Mouse (Mus musculus) frontal cortex, postnatal 10 days (tissue): ENCODE measurements at regions not wholly inside any gene's neighbourhood (a gene's known extent, or its start where the extent isn't known, plus 50 kb on each side); places are given as distances from the start of the nearest gene placed in this dataset.

Experiments
- DNase-seq, 2 experiments: peaks; one replicate each; pipeline ENCODE4 v3.0.0; 2022; ENCODE audit warnings: low spot score in 2 of 2, mixed read lengths in 1 of 2

DNA sequence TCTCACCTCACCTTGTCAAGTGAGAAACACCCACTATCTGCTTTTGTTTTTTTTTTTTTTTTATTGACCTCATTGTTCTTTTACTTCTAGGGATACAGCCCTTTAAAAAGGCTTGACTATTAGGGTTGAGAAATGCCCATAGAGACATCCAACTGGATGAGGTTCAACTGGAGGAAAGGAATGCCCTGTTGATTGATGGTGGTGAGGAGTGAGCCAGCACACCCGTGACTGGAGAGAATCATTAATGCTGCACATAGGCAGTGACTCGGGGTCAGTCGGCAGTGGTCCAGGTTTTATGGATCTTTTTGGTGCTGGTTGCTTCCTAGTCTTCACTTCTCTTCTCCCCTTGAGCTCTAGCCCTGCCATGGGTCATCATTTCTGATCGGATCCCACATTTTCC is 82.9 kb upstream of the Cryz start:
- no peak for DNase-seq

DNA sequence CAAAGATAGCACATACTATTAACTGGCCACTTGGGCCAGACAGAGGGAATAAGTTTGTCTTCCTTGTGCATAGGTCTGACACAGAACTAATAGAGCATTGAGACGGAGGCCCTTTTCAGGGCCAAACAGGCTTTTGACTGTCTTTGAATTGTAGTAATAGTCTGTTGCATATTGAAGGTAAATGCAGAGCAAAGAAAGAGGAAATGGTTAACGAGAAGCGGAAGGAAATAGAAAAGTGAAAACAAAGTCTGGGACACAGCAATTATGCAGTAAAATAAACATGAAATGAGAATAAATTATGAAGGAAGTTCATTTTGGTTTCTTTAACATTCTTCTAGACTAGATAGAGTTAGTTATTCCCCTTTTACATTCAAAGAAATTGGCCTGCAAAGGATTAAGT is 86.4 kb upstream of the Cryz start:
- DNase-seq: no peak

DNA sequence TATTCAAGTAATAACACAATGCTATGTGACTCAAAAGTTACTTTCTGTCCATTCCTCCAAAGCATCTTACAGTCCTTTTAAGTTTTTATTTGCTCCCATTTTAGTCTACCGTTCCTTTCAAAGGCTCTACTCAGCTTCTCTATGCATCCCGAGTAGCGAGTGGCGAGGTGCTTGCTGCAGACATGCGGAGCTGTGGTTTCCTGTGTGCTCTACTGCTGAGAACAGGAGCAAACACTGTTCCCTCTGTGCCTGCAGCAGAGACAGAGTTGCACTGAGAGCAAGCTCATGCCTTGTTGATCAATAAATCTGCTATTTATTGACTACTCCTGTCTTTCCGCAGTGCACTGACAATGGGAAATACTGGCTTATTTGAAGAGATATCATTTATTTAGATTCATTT is 87.1 kb upstream of the Cryz start:
- no peak for DNase-seq

DNA sequence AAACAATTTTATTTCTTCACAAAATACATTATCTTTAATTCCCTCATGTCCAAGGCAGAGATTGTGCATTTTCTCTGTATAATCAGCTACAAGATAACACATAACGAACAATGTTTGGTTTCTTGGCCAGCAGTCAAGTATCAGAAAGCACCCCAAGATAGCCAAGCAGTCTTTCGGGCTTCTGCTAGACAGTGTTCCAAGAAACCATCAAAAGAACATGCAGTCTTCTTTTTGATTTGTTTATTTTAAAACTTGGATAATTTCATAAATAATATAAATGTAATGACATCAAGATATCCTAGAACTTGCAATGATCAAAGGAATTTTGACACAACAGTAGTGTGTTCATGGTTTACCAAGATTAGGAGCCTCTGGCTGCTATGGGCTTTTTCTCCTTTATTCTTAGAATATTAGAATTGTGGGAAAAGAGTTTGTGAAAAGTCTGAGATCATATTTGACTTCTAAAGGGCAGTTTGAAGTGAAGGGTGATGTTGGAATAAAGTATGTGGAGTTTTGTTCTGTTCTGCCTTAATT is 103.1 kb upstream of the Cryz start:
- DNase-seq: no peak

DNA sequence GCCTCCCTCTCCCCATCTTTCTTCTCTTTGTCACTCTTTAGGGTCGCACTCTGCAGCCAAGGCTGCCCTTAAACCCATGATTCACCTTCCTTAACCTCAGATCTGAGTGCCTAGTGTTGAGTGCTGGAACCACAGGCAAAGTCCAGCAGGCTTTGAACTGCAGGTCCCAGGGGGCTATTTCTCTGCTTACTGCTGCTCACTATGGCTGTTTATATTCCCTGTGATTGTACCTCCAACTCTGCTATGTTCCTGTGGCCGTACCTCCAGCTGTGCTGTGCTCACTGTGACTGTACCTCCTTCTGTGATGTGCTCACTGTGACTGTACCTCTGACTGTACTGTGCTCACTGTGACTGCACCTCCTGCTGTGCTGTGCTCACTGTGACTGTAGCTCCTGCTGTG is 124.1 kb upstream of the Cryz start:
- no peak for DNase-seq

DNA sequence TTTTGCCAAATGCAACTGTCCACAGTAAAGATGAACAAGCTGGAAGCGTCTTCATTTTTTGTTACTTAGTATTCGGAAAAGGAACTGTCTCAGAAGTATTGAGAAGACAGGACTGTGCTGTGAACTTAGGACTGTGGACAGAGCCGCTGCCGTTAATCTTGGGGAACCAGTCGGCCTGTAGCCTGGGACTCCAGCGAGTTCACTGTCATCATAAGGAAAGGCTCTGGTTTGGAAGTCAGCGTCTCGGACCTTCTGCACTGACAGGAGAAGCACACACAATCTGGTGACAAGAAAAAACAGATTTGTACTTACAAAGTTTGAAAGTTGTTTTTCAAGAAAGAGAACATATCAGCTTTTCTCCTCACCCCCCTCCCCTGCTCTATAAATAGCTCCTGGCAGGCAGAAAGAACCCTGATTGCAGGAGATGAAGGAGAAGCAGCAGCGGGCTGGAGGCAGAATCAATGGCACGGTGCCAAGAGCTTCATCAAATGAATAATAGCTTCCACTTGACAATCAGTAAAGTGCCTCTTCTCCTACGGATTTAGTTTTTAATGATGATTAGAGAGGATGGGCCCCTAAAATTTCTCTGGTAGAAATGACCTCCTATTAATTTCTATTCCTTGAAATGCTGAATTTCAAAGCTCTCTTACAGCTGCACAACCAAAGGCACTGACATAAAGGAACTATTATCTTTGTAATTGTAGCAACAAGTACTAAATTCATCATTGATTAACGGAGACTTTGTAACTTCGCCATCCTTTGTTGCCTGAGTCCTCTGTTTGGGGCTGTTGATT is 128.7 kb upstream of the Cryz start:
- peak; percentile 37 to 43 for DNase-seq

DNA sequence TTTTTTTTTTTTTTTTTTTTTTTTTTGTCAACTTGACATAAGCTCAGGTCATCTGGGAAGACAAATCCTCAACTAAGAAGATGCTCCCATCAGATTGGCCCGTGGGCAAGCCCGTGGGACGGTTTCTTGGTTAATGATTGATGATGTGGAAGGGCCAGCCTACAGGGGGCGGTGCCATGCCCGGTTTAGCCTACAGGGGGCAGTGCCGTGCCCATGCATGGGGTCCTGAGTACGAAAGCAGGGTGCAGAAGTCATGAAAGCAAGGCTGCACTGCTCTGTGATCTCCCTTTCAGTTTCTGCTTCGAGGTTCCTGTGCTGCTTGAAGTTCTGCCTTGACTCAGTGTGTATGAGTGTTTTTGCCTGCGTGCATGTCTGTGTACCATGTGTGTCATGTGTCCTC is 127.7 kb upstream of the Lhx8 start:
- no peak for DNase-seq

- no peak for DNase-seq
These were observed 122.6 kb upstream of the Lhx8 start for GRCm38 (mm10) chr3:154453025-154453424.

- DNase-seq: no peak
These were observed 122.1 kb upstream of the Lhx8 start for GRCm38 (mm10) chr3:154452585-154452984.

- no peak for DNase-seq
These were observed 120.7 kb upstream of the Lhx8 start for GRCm38 (mm10) chr3:154451169-154451568.

DNA sequence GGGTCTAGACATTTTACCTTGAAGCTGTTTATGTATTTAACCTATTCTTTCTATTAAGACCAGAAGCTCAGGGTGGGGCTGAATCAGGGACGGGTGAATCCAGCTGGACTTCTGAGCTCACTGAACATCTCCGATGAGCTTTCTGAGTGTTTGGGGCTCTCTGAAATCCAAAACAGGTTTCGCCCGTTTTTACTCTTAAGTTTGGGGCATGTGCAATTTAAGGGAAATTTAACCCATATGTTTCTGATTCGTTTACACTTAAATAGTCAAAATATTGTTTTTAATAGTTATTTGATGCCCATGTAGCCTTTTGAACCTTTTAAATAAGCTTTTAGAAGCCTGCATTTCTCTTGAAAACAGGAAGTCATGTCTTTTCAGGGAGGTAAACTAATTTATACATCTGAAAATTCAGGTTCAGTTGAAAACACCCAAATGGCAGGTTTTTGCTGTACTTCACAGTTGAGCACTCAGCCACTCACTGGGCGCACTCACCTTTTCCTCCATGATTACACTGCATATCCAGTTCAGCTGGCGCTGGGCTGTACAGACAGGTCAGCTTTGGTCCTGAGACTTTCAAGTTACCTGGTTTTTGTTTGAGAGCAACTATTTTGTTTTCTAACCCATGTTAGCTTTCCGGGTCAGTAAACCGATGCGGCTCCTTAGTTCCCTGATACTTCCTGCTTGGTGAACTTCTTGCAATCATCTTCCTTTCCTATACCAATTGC is 113.1 kb upstream of the Lhx8 start:
- no peak for DNase-seq

GRCm38 (mm10) chr3:154441454-154441853 is 111.0 kb upstream of the Lhx8 start:
- DNase-seq: no peak

- DNase-seq: no peak
These were observed 110.4 kb upstream of the Lhx8 start for GRCm38 (mm10) chr3:154440899-154441298.

DNA sequence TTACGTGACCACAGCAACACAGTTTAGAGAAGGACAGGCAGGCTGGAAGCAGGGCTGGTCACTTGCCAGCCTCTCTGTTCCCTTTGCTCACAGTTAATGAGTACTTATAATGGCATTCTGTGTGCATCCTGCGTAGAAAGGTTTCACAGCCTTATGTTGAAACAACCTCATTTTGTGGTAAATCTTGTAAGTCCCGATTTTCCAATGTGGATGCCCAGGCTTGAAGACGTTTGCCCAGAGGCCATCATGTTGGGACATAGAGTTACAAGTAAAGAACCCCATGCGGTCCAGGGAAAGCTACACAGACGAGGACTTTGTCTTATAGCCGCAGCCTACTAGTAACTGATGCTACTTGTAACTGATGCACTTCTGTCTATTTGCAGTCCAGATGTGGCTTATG is 100.4 kb upstream of the Lhx8 start:
- no peak for DNase-seq

DNA sequence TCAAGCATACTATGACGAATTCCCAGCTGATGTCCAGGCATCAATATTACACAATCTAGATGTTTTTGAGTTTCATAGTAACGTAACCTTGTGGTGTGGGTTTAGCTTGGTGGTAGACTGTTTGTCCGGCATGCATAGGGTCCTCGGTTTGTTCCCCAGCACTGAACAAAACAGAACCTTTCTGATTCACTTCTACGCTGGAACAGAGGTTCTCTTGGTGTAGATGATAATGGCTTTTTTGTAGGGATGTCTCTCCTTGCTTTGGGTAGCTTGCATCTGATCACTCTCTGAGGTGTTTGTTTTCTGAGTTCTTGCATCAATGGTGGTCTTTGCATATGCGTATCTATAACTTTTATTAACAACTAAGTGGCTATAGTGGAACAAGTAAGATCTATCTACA is 99.2 kb upstream of the Lhx8 start:
- no peak for DNase-seq

GRCm38 (mm10) chr3:154424589-154424988 is 94.1 kb upstream of the Lhx8 start:
- DNase-seq: no peak

DNA sequence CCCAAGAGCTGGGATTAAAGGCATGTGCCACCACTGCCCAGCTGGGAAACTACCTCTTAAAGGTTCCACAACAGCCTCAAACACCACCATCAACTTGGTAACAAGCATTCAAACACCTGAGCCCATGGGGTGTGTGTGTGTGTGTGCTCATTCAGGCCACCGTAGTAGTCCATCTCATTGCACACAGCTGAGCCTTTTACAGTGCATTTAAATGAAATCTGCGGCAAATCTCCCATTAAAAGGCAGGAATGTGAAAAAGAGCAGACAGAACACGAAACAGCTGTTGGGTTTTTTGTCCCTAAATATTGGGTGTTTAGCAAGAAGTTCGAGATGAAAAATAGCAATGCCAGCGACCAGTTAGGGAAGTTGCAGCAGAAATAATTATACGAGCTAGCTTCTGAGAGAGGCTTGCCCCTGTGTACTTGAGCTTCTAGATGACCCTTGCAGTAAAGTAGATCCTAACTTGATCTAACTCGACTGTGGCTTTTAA is 91.0 kb upstream of the Lhx8 start:
- no peak for DNase-seq

GRCm38 (mm10) chr3:154418177-154418832 is 87.8 kb upstream of the Lhx8 start:
- no peak for DNase-seq

- no peak for DNase-seq
These were observed 83.9 kb upstream of the Lhx8 start for GRCm38 (mm10) chr3:154414358-154414757.

GRCm38 (mm10) chr3:154410292-154410691 is 79.8 kb upstream of the Lhx8 start:
- no peak for DNase-seq

DNA sequence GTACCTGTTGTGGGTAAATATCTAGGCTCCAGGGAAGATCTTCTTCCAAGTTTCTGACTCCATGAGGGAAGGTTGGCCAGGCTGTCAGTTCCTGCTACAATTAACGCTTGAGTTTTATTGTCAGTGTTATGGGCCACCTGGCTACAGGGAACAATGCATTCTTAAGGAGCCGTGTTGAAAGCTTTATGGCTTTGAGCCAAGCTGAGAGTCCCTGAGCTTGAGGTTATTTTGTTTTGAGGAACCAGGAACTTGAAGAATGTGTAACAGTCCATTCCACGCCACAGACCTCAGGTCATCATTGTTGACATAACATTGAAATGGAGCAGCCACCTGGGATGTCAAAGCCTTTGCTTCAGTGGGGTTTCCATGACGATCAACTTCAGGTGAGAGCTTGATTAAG is 71.6 kb upstream of the Lhx8 start:
- DNase-seq: no peak

GRCm38 (mm10) chr3:154393626-154394025 is 63.2 kb upstream of the Lhx8 start:
- no peak for DNase-seq
